Mouse (Mus musculus): ENCODE data around the gene Tgm1. TPM values are rescaled to one million over a fixed set of nuclear protein-coding genes. Genes with fewer than 3 reads are reported as not detected.

Tgm1 gene
- total RNA-seq (2023): 2.1 and 2.6 TPM in 2 replicates

GRCm38 (mm10) chr14:55713729-55714122 is at the start of gene Tgm1:
Tgm1 (minus strand) TSS chr14:55713926.

GRCm38 (mm10) chr14:55761163-55761562 is 47.4 kb upstream of the Tgm1 start, which contains the start of gene Ltb4r2:
Ltb4r2 (plus strand) TSS chr14:55761428.

GRCm38 (mm10) chr14:55758363-55758784 is 44.6 kb upstream of the Tgm1 start, which contains the start of gene Cideb:
Cideb (minus strand) TSS chr14:55758458.

GRCm38 (mm10) chr14:55745180-55745860 is 31.6 kb upstream of the Tgm1 start, which contains the start of the genes Dhrs1 and Nop9:
Dhrs1 (minus strand) TSS chr14:55745690.
Nop9 (plus strand) TSS chr14:55745693.

GRCm38 (mm10) chr14:55721700-55722437 is 8.1 kb upstream of the Tgm1 start, which contains the start of gene Rabggta:
Rabggta (minus strand) TSS chr14:55722263.

GRCm38 (mm10) chr14:55681160-55682117 is 32.3 kb downstream of the Tgm1 start, which contains the start of gene Tinf2:
Tinf2 (minus strand) TSS chr14:55681820.

GRCm38 (mm10) chr14:55671833-55672740 is 41.6 kb downstream of the Tgm1 start, which contains the start of the genes Gmpr2 and Nedd8:
Gmpr2 (plus strand) TSS chr14:55671941.
Nedd8 (minus strand) TSS chr14:55672124.

GRCm38 (mm10) chr14:55659960-55660573 is 53.7 kb downstream of the Tgm1 start, which contains the start of gene Mdp1:
Mdp1 (minus strand) TSS chr14:55660508.

Other genes with a start within 250 kb of the Tgm1 start
- 12.9 and 13.7 TPM in 2 replicates for gene Dhrs4, start 235.2 kb downstream of the Tgm1 start, total RNA-seq (2023)
- gene Carmil3, start 223.3 kb downstream of the Tgm1 start, total RNA-seq (2023): not detected in 2 replicates
- gene Cpne6, start 203.5 kb downstream of the Tgm1 start, total RNA-seq (2023): not detected in 2 replicates
- not detected in 2 replicates for gene Nrl, start 188.9 kb downstream of the Tgm1 start, total RNA-seq (2023)
- 14.4 and 20.4 TPM in 2 replicates for gene Pck2, start 173.7 kb downstream of the Tgm1 start, total RNA-seq (2023)
- gene Dcaf11, start 153.9 kb downstream of the Tgm1 start, total RNA-seq (2023): 44.0 and 53.0 TPM in 2 replicates
- gene A730061H03Rik, start 153.5 kb downstream of the Tgm1 start, total RNA-seq (2023): 1.2 and 2.0 TPM in 2 replicates
- gene Fitm1, start 138.3 kb downstream of the Tgm1 start, total RNA-seq (2023): not detected in 2 replicates
- 122 and 139 TPM in 2 replicates for gene Psme1, start 135.8 kb downstream of the Tgm1 start, total RNA-seq (2023)
- gene Emc9, start 128.6 kb downstream of the Tgm1 start, total RNA-seq (2023): 1.5 and 1.8 TPM in 2 replicates
- gene Psme2, start 122.8 kb downstream of the Tgm1 start, total RNA-seq (2023): 174 and 199 TPM in 2 replicates
- gene Rnf31, start 122.2 kb downstream of the Tgm1 start, total RNA-seq (2023): 49.9 and 68.0 TPM in 2 replicates
- 49.8 and 55.5 TPM in 2 replicates for gene Irf9, start 110.4 kb downstream of the Tgm1 start, total RNA-seq (2023)
- gene Rec8, start 95.9 kb downstream of the Tgm1 start, total RNA-seq (2023): 0.22 TPM in 1 of 2 replicates, not detected in the other
- 10.0 and 12.5 TPM in 2 replicates for gene Ipo4, start 78.0 kb downstream of the Tgm1 start, total RNA-seq (2023)
- 1.5 and 2.2 TPM in 2 replicates for gene Gm49378, start 76.0 kb downstream of the Tgm1 start, total RNA-seq (2023)
- 29.1 and 33.0 TPM in 2 replicates for gene Tm9sf1, start 70.1 kb downstream of the Tgm1 start, total RNA-seq (2023)
- 1.3 and 1.7 TPM in 2 replicates for gene Tssk4, start 63.7 kb downstream of the Tgm1 start, total RNA-seq (2023)
- gene Mdp1, start 53.4 kb downstream of the Tgm1 start, total RNA-seq (2023): 9.4 and 11.2 TPM in 2 replicates
- 12.0 and 12.3 TPM in 2 replicates for gene Gmpr2, start 42.0 kb downstream of the Tgm1 start, total RNA-seq (2023)
- 129 and 152 TPM in 2 replicates for gene Nedd8, start 41.8 kb downstream of the Tgm1 start, total RNA-seq (2023)
- gene Tinf2, start 32.1 kb downstream of the Tgm1 start, total RNA-seq (2023): 47.7 and 63.8 TPM in 2 replicates
- gene Rabggta, start 8.3 kb upstream of the Tgm1 start, total RNA-seq (2023): 23.7 and 38.4 TPM in 2 replicates
- 47.8 and 56.7 TPM in 2 replicates for gene Dhrs1, start 31.8 kb upstream of the Tgm1 start, total RNA-seq (2023)
- gene Nop9, start 31.8 kb upstream of the Tgm1 start, total RNA-seq (2023): 12.1 and 17.3 TPM in 2 replicates
- 0.77 TPM in 1 of 2 replicates, not detected in the other for gene Cideb, start 44.5 kb upstream of the Tgm1 start, total RNA-seq (2023)
- 0.43 and 1.0 TPM in 2 replicates for gene Ltb4r2, start 47.5 kb upstream of the Tgm1 start, total RNA-seq (2023)
- gene Ltb4r1, start 52.0 kb upstream of the Tgm1 start, total RNA-seq (2023): 203 and 207 TPM in 2 replicates
- gene Adcy4, start 70.2 kb upstream of the Tgm1 start, total RNA-seq (2023): 0.63 TPM in 1 of 2 replicates, not detected in the other
- 42.5 and 50.7 TPM in 2 replicates for gene Ripk3, start 74.9 kb upstream of the Tgm1 start, total RNA-seq (2023)
- gene Nfatc4, start 109.2 kb upstream of the Tgm1 start, total RNA-seq (2023): not detected in 2 replicates
- gene Nynrin, start 140.1 kb upstream of the Tgm1 start, total RNA-seq (2023): 1.1 and 3.0 TPM in 2 replicates
- gene Cbln3, start 170.5 kb upstream of the Tgm1 start, total RNA-seq (2023): 0.48 and 0.54 TPM in 2 replicates
- gene Khnyn, start 171.0 kb upstream of the Tgm1 start, total RNA-seq (2023): 107 and 146 TPM in 2 replicates
- gene Sdr39u1, start 186.4 kb upstream of the Tgm1 start, total RNA-seq (2023): 1.9 and 2.2 TPM in 2 replicates
- gene Cma1, start 230.7 kb upstream of the Tgm1 start, total RNA-seq (2023): not detected in 2 replicates
- not detected in 2 replicates for gene Cma2, start 237.1 kb upstream of the Tgm1 start, total RNA-seq (2023)